12 mouse cellular contexts compared by ENCODE assay signal in the genomic region with DNA sequence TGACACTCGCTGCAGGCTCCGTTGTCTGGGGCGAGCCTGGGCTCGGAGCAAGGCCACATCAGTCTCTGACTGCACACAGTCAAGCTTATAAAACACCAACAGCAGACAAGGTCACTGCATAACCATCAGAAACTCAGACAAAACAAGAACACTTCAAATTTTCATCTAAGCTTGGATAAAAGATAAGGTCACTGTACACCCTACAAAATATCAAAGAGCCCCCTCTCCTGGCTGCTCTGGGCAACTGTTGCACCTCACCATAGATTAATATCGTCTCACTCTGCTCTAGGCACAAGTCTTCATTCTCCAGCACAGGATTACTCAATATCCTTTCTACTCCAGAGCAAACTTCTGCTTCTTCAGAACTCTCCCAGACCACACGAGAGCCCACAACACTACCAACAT.
DNase-seq lines count a peak whose midpoint lies in the region; ATAC-seq and TF ChIP-seq lines count a peak whose summit lies in the region.
"Had no signal": no experiment of that assay in that cellular context is flagged by ENCODE, and none has a peak within 500 bp of the region (broad histone marks: within the 10 kb centered on the region; RNA-seq: fewer than 3 reads in every experiment).

No protein-coding gene starts in this region.

- POLR2A ChIA-PET in Patski (lab: Charles Lee): no interaction called here

- H3K36me3 ChIP-seq in intestine, postnatal 0 days (ENCODE audit: control insufficient read depth, insufficient read depth): peaks cover 14% of the 10 kb centered on the region; the same call in 1 of the 2 replicates
- H3K36me3 ChIP-seq in intestine, embryonic 15.5 days: 0 out of 2 replicates have a peak, but pooled peaks cover under 1% of the 10 kb centered on the region
- peaks cover 8% of the 10 kb centered on the region; the same call in 1 of the 2 replicates for H3K36me3 ChIP-seq in lung, postnatal 0 days (ENCODE audit: insufficient read depth, low read length)
- peaks cover 73% of the 10 kb centered on the region for H3K36me3 ChIP-seq in thymus, adult 2 months (ENCODE audit: control insufficient read depth, insufficient read depth, low read length)

- no peak overlapping the region for H3K27ac ChIP-seq in intestine, postnatal 0 days (ENCODE audit: low read depth, low read length)
- H3K27ac ChIP-seq in intestine, embryonic 15.5 days: no peak overlapping the region
- H3K27ac ChIP-seq in lung, postnatal 0 days (ENCODE audit: low read length): peak overlapping the region; percentile 43; the same call in 1 of the 2 replicates
- no peak overlapping the region for H3K27ac ChIP-seq in thymus, adult 2 months (ENCODE audit: control insufficient read depth, insufficient read depth, low read length)
- H3K27ac ChIP-seq: forebrain, embryonic 12.5 days; liver, embryonic 13.5 days had no signal

- no peaks in the 10 kb centered on the region for H3K27me3 ChIP-seq in intestine, postnatal 0 days (replicated peaks; ENCODE audit: control insufficient read depth, insufficient read depth, low read length)
- no peaks in the 10 kb centered on the region for H3K27me3 ChIP-seq in intestine, embryonic 15.5 days (replicated peaks)
- H3K27me3 ChIP-seq in Patski: no peaks in the 10 kb centered on the region
- no peaks in the 10 kb centered on the region for H3K27me3 ChIP-seq in lung, postnatal 0 days (replicated peaks; ENCODE audit: insufficient read depth, low read length)
- no peaks in the 10 kb centered on the region for H3K27me3 ChIP-seq in thymus, adult 2 months (ENCODE audit: control insufficient read depth, insufficient read depth, low read length)
- H3K27me3 ChIP-seq: forebrain, embryonic 12.5 days; liver, embryonic 13.5 days had no signal

- WGBS in intestine, postnatal 0 days: 80% methylated on average over 6 of the region's 6 CpGs
- 73% methylated on average over 6 of the region's 6 CpGs for WGBS in intestine, embryonic 15.5 days
- WGBS in lung, postnatal 0 days: 53% methylated on average over 6 of the region's 6 CpGs
- WGBS in thymus, adult 2 months: 91% methylated on average over 6 of the region's 6 CpGs

- peak; percentile 46 for TF ChIP-seq CTCF in intestine, postnatal 0 days (IDR thresholded peaks at IDR 0.05; ENCODE audit: low read depth)
- peak; percentile 38 for TF ChIP-seq CTCF in Patski (IDR thresholded peaks at IDR 0.05)
- TF ChIP-seq CTCF in lung, postnatal 0 days (IDR thresholded peaks at IDR 0.05): peak; percentile 58
- no peak for TF ChIP-seq CTCF in thymus, adult 2 months (IDR thresholded peaks at IDR 0.05; ENCODE audit: borderline replicate concordance, control insufficient read depth, extremely low read depth, insufficient read depth, low read length, poor library complexity)

- H3K4me3 ChIP-seq in intestine, postnatal 0 days (ENCODE audit: low read depth, low read length): no peak overlapping the region
- H3K4me3 ChIP-seq in intestine, embryonic 15.5 days (replicated peaks): no peak overlapping the region
- H3K4me3 ChIP-seq in lung, postnatal 0 days (ENCODE audit: low read depth, low read length): no peak overlapping the region
- H3K4me3 ChIP-seq in thymus, adult 2 months (ENCODE audit: control insufficient read depth, insufficient read depth, low read length): no peak overlapping the region
- H3K4me3 ChIP-seq: forebrain, embryonic 12.5 days; liver, embryonic 13.5 days had no signal

- no peak for TF ChIP-seq POLR2A in thymus, adult 2 months (IDR thresholded peaks at IDR 0.05; ENCODE audit: control insufficient read depth, extremely low read depth, insufficient read depth, low read length, poor library complexity)

- DNase-seq in 416B (ENCODE audit: low read depth) (peak; percentile 88), Patski (ENCODE audit: low read depth, low spot score) (no peak)
- peak; percentile 76 for DNase-seq in lung, postnatal 0 days (ENCODE audit: low spot score)
- DNase-seq in Muller cell, postnatal 12 days (ENCODE audit: inconsistent ontology term): no peak
- no peak for DNase-seq in thymus, adult 2 months
- no peak for DNase-seq in right cerebral cortex, postnatal 14 days
- DNase-seq: liver, embryonic 13.5 days; thymus, adult 18-20 months had no signal

- no peaks in the 10 kb centered on the region for H3K9me3 ChIP-seq in intestine, postnatal 0 days (ENCODE audit: control insufficient read depth)
- no peaks in the 10 kb centered on the region for H3K9me3 ChIP-seq in intestine, embryonic 15.5 days
- no peaks in the 10 kb centered on the region for H3K9me3 ChIP-seq in lung, postnatal 0 days (ENCODE audit: low read length)
- H3K9me3 ChIP-seq: forebrain, embryonic 12.5 days; G1E; liver, embryonic 13.5 days had no signal

- TF ChIP-seq EP300 in lung, postnatal 0 days (IDR thresholded peaks at IDR 0.05): no peak

- ATAC-seq in intestine, postnatal 0 days: no peak
- ATAC-seq in intestine, embryonic 15.5 days: no peak
- ATAC-seq in Patski: no peak
- ATAC-seq in lung, postnatal 0 days: peak; percentile 53

- no peak overlapping the region for H3K9ac ChIP-seq in intestine, postnatal 0 days (ENCODE audit: low read depth, low read length)
- H3K9ac ChIP-seq in intestine, embryonic 15.5 days: no peak overlapping the region
- no peak overlapping the region for H3K9ac ChIP-seq in lung, postnatal 0 days (replicated peaks; ENCODE audit: low read depth)
- H3K9ac ChIP-seq: forebrain, embryonic 12.5 days; liver, embryonic 13.5 days had no signal

- H3K4me2 ChIP-seq in intestine, postnatal 0 days (replicated peaks; ENCODE audit: low read depth): no peak overlapping the region
- no peak overlapping the region for H3K4me2 ChIP-seq in intestine, embryonic 15.5 days (replicated peaks)
- H3K4me2 ChIP-seq in lung, postnatal 0 days (replicated peaks; ENCODE audit: low read depth, low read length): no peak overlapping the region
- H3K4me2 ChIP-seq: forebrain, embryonic 12.5 days; liver, embryonic 13.5 days had no signal

- in situ Hi-C loops in Patski (cut with MboI; ENCODE audit: low pct_unique_long_range_greater_than_20kb): no loop called here

- H3K4me1 ChIP-seq in intestine, postnatal 0 days (replicated peaks; ENCODE audit: control insufficient read depth, insufficient read depth, low read length): 0 out of 2 replicates have a peak, but pooled peaks cover 6% of the 10 kb centered on the region
- peaks cover 6% of the 10 kb centered on the region for H3K4me1 ChIP-seq in intestine, embryonic 15.5 days (replicated peaks)
- peaks cover 19% of the 10 kb centered on the region; the same call in 1 of the 2 replicates for H3K4me1 ChIP-seq in lung, postnatal 0 days (ENCODE audit: insufficient read depth, low read depth, low read length)
- H3K4me1 ChIP-seq in thymus, adult 2 months (replicated peaks; ENCODE audit: control insufficient read depth, insufficient read depth, low read length): 0 out of 2 replicates have a peak, but pooled peaks cover 4% of the 10 kb centered on the region
- H3K4me1 ChIP-seq: forebrain, embryonic 12.5 days had no signal

- CTCF ChIA-PET in Patski (lab: Charles Lee): interaction anchor here (0.9 to 1.6 kb wide), 4 partner anchors 10 to 96 kb away, joined by 3 read pairs; no protein-coding TSS in a partner anchor

Comparison
In these comparisons a context has a peak if more than half of its experiments do, and no peak if none do; other contexts are left out.
1. DNase-seq: peak in 416B (single experiment) and lung, postnatal 0 days (single experiment); none in Patski (single experiment), Muller cell, postnatal 12 days (single experiment), thymus, adult 2 months (single experiment) and right cerebral cortex, postnatal 14 days (single experiment).